Mouse (Mus musculus) heart, postnatal 0 days (tissue): ENCODE results near the gene Gsk3a.

Experiments used
- CTCF ChIP-seq: IDR thresholded peaks from 2 replicates; pipeline ENCODE4 v1.5.1; 2016; ENCODE audit warnings: antibody characterized with exemption, control low read depth, low read depth
- EP300 ChIP-seq: IDR thresholded peaks from 2 replicates; pipeline ENCODE4 v1.6.1; 2016; ENCODE audit warnings: antibody characterized with exemption, low read depth

- TF ChIP-seq CTCF (no peak), EP300 (no peak)
These were observed 37.3 kb upstream of the Gsk3a start for GRCm38 (mm10) chr7:25274996-25275395.
